Mouse (Mus musculus): ENCODE measurements at regions not wholly inside any gene's neighbourhood (a gene's known extent, or its start where the extent isn't known, plus 50 kb on each side); places are given as distances from the start of the nearest gene placed in this dataset.

GRCm38 (mm10) chr4:52666768-52667480 lies 70.8 kb downstream of the Toporsl start:
- DNase-seq (ENCODE audit: low spot score in 2 of 2): no peak

GRCm38 (mm10) chr4:52709563-52709962 lies 104.8 kb upstream of the Olfr275 start:
- DNase-seq (ENCODE audit: low spot score in 2 of 2): no peak

GRCm38 (mm10) chr4:52726203-52726602 lies 88.2 kb upstream of the Olfr275 start:
- DNase-seq (ENCODE audit: low spot score in 2 of 2): no peak

- DNase-seq (ENCODE audit: low spot score in 2 of 2): peak; percentile 36 to 37
Observed at GRCm38 (mm10) chr4:52726625-52727297, 87.6 kb upstream of the Olfr275 start.

GRCm38 (mm10) chr4:52733141-52733540 lies 81.3 kb upstream of the Olfr275 start:
- no peak for DNase-seq (ENCODE audit: low spot score in 2 of 2)

GRCm38 (mm10) chr4:52739543-52740474 lies 74.6 kb upstream of the Olfr275 start:
- DNase-seq (ENCODE audit: low spot score in 2 of 2): no peak

GRCm38 (mm10) chr4:52752838-52753509 lies 61.4 kb upstream of the Olfr275 start:
- DNase-seq (ENCODE audit: low spot score in 2 of 2): no peak

All from left cerebral cortex, adult 8-10 months (tissue).